Mouse (Mus musculus) cerebellum, adult 2 months (tissue): ENCODE data around the gene As3mt.

ENCODE experiments used
- CTCF ChIP-seq: fragments of 200-500 bp; IDR thresholded peaks from 2 replicates; pipeline ENCODE4 v1.5.1; 2011; ENCODE audit warnings: low read depth, mild to moderate bottlenecking, control low read depth, low read length, moderate library complexity, borderline replicate concordance; ENCODE audit not compliant: insufficient read depth
- POLR2A ChIP-seq: fragments of 200-500 bp; IDR thresholded peaks from 2 replicates; pipeline ENCODE4 v1.6.1; 2011; ENCODE audit warnings: low read length, control low read depth, borderline replicate concordance; ENCODE audit not compliant: insufficient read depth

DNA sequence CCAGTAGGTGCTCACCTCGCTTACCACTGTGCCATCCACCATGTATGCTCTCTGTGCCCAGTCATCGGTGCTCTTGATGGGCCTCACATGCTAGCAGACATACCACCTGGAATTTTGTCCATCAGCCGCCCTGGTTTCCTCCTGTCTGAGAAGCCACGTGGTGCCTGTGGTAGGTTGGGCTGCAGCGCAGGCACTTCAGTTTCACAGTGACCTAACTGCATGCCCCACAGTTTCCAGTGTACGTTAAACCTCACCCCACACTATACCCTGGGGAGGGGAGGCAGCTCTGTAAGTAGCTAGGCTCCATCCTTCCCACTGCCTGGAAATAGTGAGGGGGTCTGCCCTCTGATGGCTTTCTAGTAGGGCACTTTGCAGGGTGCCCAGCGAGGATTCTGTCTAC lies 26.4 kb downstream of the As3mt start:
- TF ChIP-seq POLR2A, result no peak
- no peak for TF ChIP-seq CTCF
